Mouse (Mus musculus): ENCODE data around the gene Xirp2. TPM values are rescaled to one million over a fixed set of nuclear protein-coding genes. Genes with fewer than 3 reads are reported as not detected.

Xirp2 gene
- polyA plus RNA-seq, 1 experiment from 2014 or later, result not detected

DNA sequence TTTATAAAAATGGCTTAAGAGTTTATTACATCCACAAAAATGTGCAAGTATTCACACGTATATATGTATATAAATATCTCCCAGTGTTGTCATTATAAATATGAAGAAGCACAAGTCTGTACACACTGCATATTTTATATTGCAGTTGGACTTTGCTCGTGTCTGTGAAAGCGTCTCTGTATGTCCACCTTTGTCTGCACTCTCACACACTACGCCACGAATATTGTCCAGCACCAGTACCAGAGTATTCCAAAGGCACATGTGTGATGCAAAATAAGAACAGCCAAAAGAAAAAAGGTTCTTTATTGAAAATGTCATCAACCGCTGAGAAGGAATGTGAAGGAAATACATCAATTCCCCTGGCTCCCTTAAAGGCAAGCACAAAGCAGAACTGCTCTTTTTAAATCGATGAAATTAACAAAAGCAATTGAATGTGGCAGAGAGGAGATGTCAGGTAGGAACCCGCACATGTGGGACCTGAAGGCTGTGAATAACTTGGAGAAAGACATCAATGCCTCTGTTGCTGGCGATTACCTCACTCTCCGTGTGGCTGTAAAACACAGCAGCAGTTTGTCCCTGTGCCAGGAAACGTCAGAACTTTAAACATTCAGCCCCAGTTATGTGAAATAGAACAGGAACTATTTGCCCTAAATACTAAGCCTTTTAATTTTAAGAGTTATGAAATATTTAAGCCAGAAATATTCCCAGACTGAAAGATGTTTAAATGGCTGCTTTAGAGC lies 96.3 kb downstream of the Xirp2 start:
- TF ChIP-seq CTCF (IDR thresholded peaks at IDR 0.05; ENCODE audit: low read depth), result no peak
- H3K4me2 ChIP-seq (replicated peaks; ENCODE audit: low read depth), result no peak overlapping the region

DNA sequence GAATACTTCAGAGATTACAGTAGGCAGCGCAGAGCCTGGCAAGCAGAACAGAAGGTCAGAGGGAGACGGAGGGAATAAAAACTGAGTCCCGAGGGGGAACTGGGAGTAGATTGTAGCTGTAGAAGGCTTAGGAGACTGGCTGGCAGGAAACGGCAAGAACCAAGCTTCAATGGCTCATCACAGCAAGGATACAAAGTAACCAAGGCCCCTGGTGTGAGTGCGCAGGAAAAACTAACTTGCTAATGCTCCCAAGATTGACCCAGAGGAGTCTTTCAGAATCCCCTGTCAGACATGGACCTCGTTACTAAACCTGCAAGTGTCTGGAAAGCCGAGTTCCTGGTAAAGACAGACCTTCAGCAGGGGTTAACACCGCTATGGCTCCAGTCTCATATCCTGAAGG lies 98.6 kb downstream of the Xirp2 start:
- no peak for TF ChIP-seq CTCF (IDR thresholded peaks at IDR 0.05; ENCODE audit: low read depth)
- ATAC-seq, result no peak
- no peak overlapping the region for H3K9ac ChIP-seq (ENCODE audit: low read depth, low read length)
- 78% methylated on average over 8 of the region's 8 CpGs for WGBS
- H3K36me3 ChIP-seq (ENCODE audit: control insufficient read depth, insufficient read depth), result no peaks in the 10 kb centered on the region
- H3K9me3 ChIP-seq (ENCODE audit: control insufficient read depth), result no peaks in the 10 kb centered on the region
- H3K27me3 ChIP-seq (replicated peaks; ENCODE audit: control insufficient read depth, insufficient read depth, low read length), result no peaks in the 10 kb centered on the region
- H3K27ac ChIP-seq (ENCODE audit: low read depth, low read length), result no peak overlapping the region
- no peak overlapping the region for H3K4me2 ChIP-seq (replicated peaks; ENCODE audit: low read depth)
- no peaks in the 10 kb centered on the region for H3K4me1 ChIP-seq (replicated peaks; ENCODE audit: control insufficient read depth, insufficient read depth, low read length)
- no peak overlapping the region for H3K4me3 ChIP-seq (ENCODE audit: low read depth, low read length)

More for the DNA sequence above, 96.3 kb downstream of the Xirp2 start:
- WGBS, result 49% methylated on average over 11 of the region's 11 CpGs
- Histone ChIP-seq H3K36me3 (ENCODE audit: control insufficient read depth, insufficient read depth) (no peaks in the 10 kb centered on the region), H3K27me3 (replicated peaks; ENCODE audit: control insufficient read depth, insufficient read depth, low read length) (no peaks in the 10 kb centered on the region), H3K27ac (ENCODE audit: low read depth, low read length) (no peak overlapping the region), H3K9ac (ENCODE audit: low read depth, low read length) (no peak overlapping the region), H3K4me3 (ENCODE audit: low read depth, low read length) (no peak overlapping the region), H3K9me3 (ENCODE audit: control insufficient read depth) (no peaks in the 10 kb centered on the region), H3K4me1 (replicated peaks; ENCODE audit: control insufficient read depth, insufficient read depth, low read length) (no peaks in the 10 kb centered on the region)
- no peak for ATAC-seq

DNA sequence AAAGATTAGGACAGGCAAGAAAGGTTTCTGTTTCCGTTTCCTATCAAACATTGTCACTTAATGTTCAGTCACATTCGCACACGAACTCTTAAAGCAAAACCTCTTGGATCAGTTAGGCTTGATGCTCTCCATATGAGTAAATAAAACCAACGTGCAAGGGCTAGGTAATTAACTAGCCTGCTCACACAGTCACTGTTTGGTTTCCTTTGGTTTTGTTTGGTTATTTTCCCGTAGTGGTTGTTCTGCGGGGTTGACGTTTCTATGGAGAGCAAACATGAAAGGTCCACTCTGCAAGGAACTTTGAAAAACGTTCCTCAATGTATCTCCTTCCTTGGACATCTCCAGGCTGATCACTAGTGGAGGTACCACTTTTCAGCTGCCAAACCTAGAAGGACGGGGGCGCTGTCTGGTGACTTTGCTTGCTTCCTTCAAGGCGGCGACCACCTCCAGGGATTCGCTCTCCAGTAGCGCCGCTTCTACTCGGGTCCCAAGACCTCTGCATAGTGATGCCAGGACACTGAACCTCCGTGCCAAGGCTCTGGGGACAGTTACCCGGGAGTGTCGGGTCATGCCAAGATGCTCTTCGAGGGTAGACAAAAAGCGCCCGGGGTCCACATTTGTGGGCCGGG lies 119.2 kb downstream of the Xirp2 start:
- TF ChIP-seq CTCF (IDR thresholded peaks at IDR 0.05; ENCODE audit: low read depth), result peak; percentile 50
- 0 out of 2 replicates have a peak overlapping the region, but pooled peaks have one; percentile 22 for H3K9ac ChIP-seq (ENCODE audit: low read depth, low read length)
- peak overlapping the region; percentile 83 for H3K4me2 ChIP-seq (replicated peaks; ENCODE audit: low read depth)
- no peaks in the 10 kb centered on the region for H3K9me3 ChIP-seq (ENCODE audit: control insufficient read depth)
- peak overlapping the region; percentile 60 for H3K4me3 ChIP-seq (ENCODE audit: low read depth, low read length)
- no peaks in the 10 kb centered on the region for H3K36me3 ChIP-seq (ENCODE audit: control insufficient read depth, insufficient read depth)
- no peaks in the 10 kb centered on the region for H3K4me1 ChIP-seq (replicated peaks; ENCODE audit: control insufficient read depth, insufficient read depth, low read length)
- 2% methylated on average over 23 of the region's 23 CpGs for WGBS
- no peak overlapping the region for H3K27ac ChIP-seq (ENCODE audit: low read depth, low read length)
- H3K27me3 ChIP-seq (replicated peaks; ENCODE audit: control insufficient read depth, insufficient read depth, low read length), result peaks cover 17% of the 10 kb centered on the region
- ATAC-seq, result 0 out of 2 replicates have a peak, but pooled peaks have one; percentile 8

DNA sequence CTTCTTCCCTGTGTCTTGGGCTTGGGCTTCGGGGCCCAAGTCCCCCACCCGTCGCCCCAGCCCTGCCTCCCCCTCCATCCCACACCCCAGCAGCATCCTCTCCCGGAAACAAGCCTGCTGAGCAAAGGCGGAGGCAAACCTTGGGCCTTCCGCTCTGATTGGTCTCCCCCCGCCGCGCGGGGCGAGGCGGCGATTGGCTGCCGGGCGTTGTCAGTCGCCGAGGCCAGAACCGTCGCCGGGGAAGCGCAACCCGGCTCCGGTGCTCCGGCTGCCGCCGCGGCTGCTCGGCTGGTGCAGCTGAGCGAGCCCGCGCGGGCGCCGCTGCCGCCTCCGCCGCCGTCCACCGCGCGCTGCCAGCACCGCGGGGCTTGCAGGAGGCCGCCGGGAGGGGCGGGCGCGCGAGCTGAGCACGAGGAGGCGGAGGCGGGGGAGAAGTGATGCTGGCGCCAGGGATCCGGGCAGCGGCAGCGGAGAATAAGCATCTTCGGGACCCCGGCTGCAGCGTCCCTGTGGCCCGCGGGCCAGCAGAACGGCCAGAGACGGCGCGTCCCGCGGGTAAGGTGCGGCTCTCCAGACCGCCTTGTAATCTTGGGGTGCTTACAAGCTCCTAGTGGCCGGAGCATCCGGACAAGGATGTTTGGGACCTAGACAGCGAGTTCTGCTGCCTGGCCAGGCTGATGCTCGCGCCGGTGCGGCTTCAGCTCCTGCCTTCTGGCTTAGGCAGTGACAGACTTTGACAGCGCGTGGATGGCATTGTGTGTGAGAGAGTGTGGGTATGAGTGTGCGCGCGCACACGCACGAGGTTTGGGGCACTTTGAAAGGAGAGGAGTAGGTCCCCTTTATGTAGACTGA lies 119.9 kb downstream of the Xirp2 start, which contains the start of gene B3galt1:
TSS of gene B3galt1 (plus strand) at position 392 of the 852 bp plus-strand sequence.
- no peaks in the 10 kb centered on the region for H3K36me3 ChIP-seq (ENCODE audit: control insufficient read depth, insufficient read depth)
- H3K4me3 ChIP-seq (ENCODE audit: low read depth, low read length), result peak within 1 kb of the TSS; percentile 60
- WGBS, result under 1% methylated on average over 76 of the region's 83 CpGs
- peak within 1 kb of the TSS; percentile 22; the same call in 1 of the 2 replicates for H3K9ac ChIP-seq (ENCODE audit: low read depth, low read length)
- H3K4me1 ChIP-seq (replicated peaks; ENCODE audit: control insufficient read depth, insufficient read depth, low read length), result no peaks in the 10 kb centered on the region
- H3K9me3 ChIP-seq (ENCODE audit: control insufficient read depth), result no peaks in the 10 kb centered on the region
- no peak for TF ChIP-seq CTCF (IDR thresholded peaks at IDR 0.05; ENCODE audit: low read depth)
- peak; percentile 83 for ATAC-seq
- peak within 1 kb of the TSS; percentile 83 for H3K4me2 ChIP-seq (replicated peaks; ENCODE audit: low read depth)
- peaks cover 17% of the 10 kb centered on the region for H3K27me3 ChIP-seq (replicated peaks; ENCODE audit: control insufficient read depth, insufficient read depth, low read length)
- H3K27ac ChIP-seq (ENCODE audit: low read depth, low read length), result no peak within 1 kb of the TSS

DNA sequence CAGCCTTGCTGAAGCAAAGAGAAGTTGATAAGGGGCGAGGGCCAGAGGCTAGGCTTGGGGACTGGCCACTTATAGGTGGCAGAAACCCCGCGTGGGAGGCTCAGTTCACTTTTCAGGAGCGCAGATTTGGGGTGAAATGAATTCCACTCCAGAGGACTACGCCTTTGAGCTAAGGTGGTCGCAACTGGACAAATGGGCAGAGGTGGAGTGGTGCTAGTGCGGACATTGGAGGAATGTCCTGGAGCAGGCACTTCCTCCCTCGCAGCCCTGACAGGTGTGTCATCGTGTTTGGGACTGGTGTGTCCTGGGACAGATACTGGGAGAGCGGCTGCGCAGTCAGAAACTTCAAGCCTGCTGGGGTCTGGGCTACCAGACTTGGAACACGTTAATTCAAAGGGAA lies 120.8 kb downstream of the Xirp2 start:
- ATAC-seq, result no peak
- Histone ChIP-seq H3K9me3 (ENCODE audit: control insufficient read depth) (no peaks in the 10 kb centered on the region), H3K4me1 (replicated peaks; ENCODE audit: control insufficient read depth, insufficient read depth, low read length) (no peaks in the 10 kb centered on the region), H3K27ac (ENCODE audit: low read depth, low read length) (no peak overlapping the region), H3K27me3 (replicated peaks; ENCODE audit: control insufficient read depth, insufficient read depth, low read length) (peaks cover 17% of the 10 kb centered on the region), H3K4me3 (ENCODE audit: low read depth, low read length) (peak overlapping the region; percentile 60), H3K4me2 (replicated peaks; ENCODE audit: low read depth) (peak overlapping the region; percentile 83), H3K36me3 (ENCODE audit: control insufficient read depth, insufficient read depth) (no peaks in the 10 kb centered on the region), H3K9ac (ENCODE audit: low read depth, low read length) (no peak overlapping the region)
- no peak for TF ChIP-seq CTCF (IDR thresholded peaks at IDR 0.05; ENCODE audit: low read depth)
- 2% methylated on average over 12 of the region's 12 CpGs for WGBS

Measured in intestine, postnatal 0 days (tissue).